Mouse (Mus musculus) kidney, postnatal 4 days (tissue): Measurements from ENCODE around the gene Nadk.

ENCODE experiments used
- DNase-seq, 2 experiments: peaks; one replicate each; pipeline ENCODE4 v3.0.0; 2021; ENCODE audit warnings: mixed read lengths in 2 of 2

Nadk gene

GRCm38 (mm10) chr4:155605132-155605531, 43.0 kb downstream of the Nadk start:
- no peak for DNase-seq

- no peak for DNase-seq
Measured at GRCm38 (mm10) chr4:155606825-155607224, 44.6 kb downstream of the Nadk start.

GRCm38 (mm10) chr4:155611860-155612259, 49.7 kb downstream of the Nadk start:
- no peak for DNase-seq

GRCm38 (mm10) chr4:155613264-155613663, 51.1 kb downstream of the Nadk start:
- DNase-seq, result no peak

- no peak for DNase-seq
Measured at GRCm38 (mm10) chr4:155618321-155618720, 56.1 kb downstream of the Nadk start.

GRCm38 (mm10) chr4:155624338-155625291, 62.4 kb downstream of the Nadk start, which contains the start of gene Cdk11b:
TSS of gene Cdk11b (plus strand) at chr4:155624854.
- DNase-seq, result peak; percentile 96 to 98

- no peak for DNase-seq
Measured at GRCm38 (mm10) chr4:155630267-155630666, 68.1 kb downstream of the Nadk start.

GRCm38 (mm10) chr4:155635766-155636499, 73.8 kb downstream of the Nadk start:
- no peak for DNase-seq
